Mouse (Mus musculus) CH12.LX (cell line): ENCODE measurements around the gene Twist2. TPM values are rescaled to one million over a fixed set of nuclear protein-coding genes. Genes with fewer than 3 reads are reported as not detected.

Source experiments
- DNase-seq: peaks from one replicate; pipeline ENCODE4 v3.0.0-alpha.2; 2013; ENCODE audit errors: extremely low read depth
- H3K27ac ChIP-seq: 2 replicates; pipeline ENCODE4 v1.5.1; 2012; ENCODE audit warnings: low read depth, mild to moderate bottlenecking, control low read depth, moderate library complexity; ENCODE audit not compliant: insufficient read depth
- H3K27me3 ChIP-seq: replicated peaks from 2 replicates; pipeline ENCODE3; 2012; ENCODE audit warnings: inconsistent platforms
- H3K36me3 ChIP-seq, 2 experiments: replicated peaks in 1 of 2; 2 replicates each; pipeline versions ENCODE3 to v1.6.1; 2012; ENCODE audit warnings: inconsistent platforms in 1 of 2, low read length in 1 of 2, mild to moderate bottlenecking in 1 of 2, mixed read lengths in 1 of 2, moderate library complexity in 1 of 2; ENCODE audit not compliant: control insufficient read depth in 1 of 2, insufficient read depth in 1 of 2
- H3K4me1 ChIP-seq, 2 experiments: 2 replicates each; pipeline ENCODE4 v1.6.1; 2012; ENCODE audit warnings: inconsistent platforms in 1 of 2, moderate library complexity in 1 of 2; ENCODE audit not compliant: insufficient read depth in 2 of 2, control insufficient read depth in 1 of 2
- H3K4me2 ChIP-seq: 2 replicates; pipeline ENCODE4 v1.6.1; 2012; ENCODE audit warnings: low read depth, mild to moderate bottlenecking, control low read depth; ENCODE audit not compliant: poor library complexity, insufficient read depth, severe bottlenecking
- H3K4me3 ChIP-seq, 3 experiments: fragments of 150-350 bp in 1 of 3; sonication (generic) in 1 of 3; replicated peaks in 1 of 3; 2 replicates each; pipeline versions ENCODE3 to v1.5.1; 2011 to 2012; ENCODE audit warnings: low read depth in 2 of 3, low read length in 2 of 3, mild to moderate bottlenecking in 2 of 3, moderate library complexity in 2 of 3, control low read depth in 1 of 3, improper control_type of control experiment in 1 of 3, inconsistent platforms in 1 of 3, mixed read lengths in 1 of 3; ENCODE audit not compliant: poor library complexity in 1 of 3
- H3K79me2 ChIP-seq: replicated peaks from 2 replicates; pipeline ENCODE4 v1.6.1; 2012; ENCODE audit warnings: mild to moderate bottlenecking, moderate library complexity; ENCODE audit not compliant: control insufficient read depth, poor library complexity, insufficient read depth, severe bottlenecking; ENCODE audit errors: extremely low read depth
- H3K9ac ChIP-seq: 2 replicates; pipeline ENCODE4 v1.6.1; 2012; ENCODE audit warnings: low read depth, mild to moderate bottlenecking, control low read depth, moderate library complexity; ENCODE audit not compliant: insufficient read depth
- H3K9me3 ChIP-seq: replicated peaks from 2 replicates; pipeline ENCODE3; 2012; ENCODE audit warnings: low read length, inconsistent platforms, mixed read lengths
- BHLHE40 ChIP-seq: IDR thresholded peaks from 2 replicates; pipeline ENCODE4 v1.6.1; 2011; ENCODE audit warnings: mild to moderate bottlenecking, low read depth, low read length, improper control_type of control experiment
- CHD1 ChIP-seq: IDR thresholded peaks from 2 replicates; pipeline ENCODE4 v1.6.1; 2012; ENCODE audit warnings: low read depth, low read length, improper control_type of control experiment, inconsistent platforms
- CTCF ChIP-seq, 2 experiments: IDR thresholded peaks in 1 of 2; conservative IDR thresholded peaks in 1 of 2; 2 replicates each; pipeline ENCODE4 v1.5.1; 2011 to 2012; ENCODE audit warnings: low read depth in 2 of 2, low read length in 2 of 2, improper control_type of control experiment in 1 of 2, inconsistent platforms in 1 of 2, mild to moderate bottlenecking in 1 of 2, moderate library complexity in 1 of 2
- ELF1 ChIP-seq: IDR thresholded peaks from 2 replicates; pipeline ENCODE4 v1.6.1; 2014; ENCODE audit warnings: low read depth, mild to moderate bottlenecking, inconsistent platforms, low read length, improper control_type of control experiment
- ETS1 ChIP-seq: conservative IDR thresholded peaks from 2 replicates; pipeline ENCODE4 v1.6.1; 2012; ENCODE audit warnings: low read depth, mild to moderate bottlenecking, inconsistent platforms, low read length, improper control_type of control experiment, moderate library complexity
- HCFC1 ChIP-seq: IDR thresholded peaks from 2 replicates; pipeline ENCODE4 v1.6.1; 2012; ENCODE audit warnings: low read depth, mild to moderate bottlenecking, inconsistent platforms, low read length, improper control_type of control experiment
- JUND ChIP-seq: conservative IDR thresholded peaks from 2 replicates; pipeline ENCODE4 v1.6.1; 2011; ENCODE audit warnings: low read depth, low read length, improper control_type of control experiment
- KAT2A ChIP-seq: IDR thresholded peaks from 2 replicates; pipeline ENCODE4 v1.6.1; 2012; ENCODE audit warnings: low read length, improper control_type of control experiment, inconsistent platforms; ENCODE audit not compliant: insufficient replicate concordance
- MAFK ChIP-seq: IDR thresholded peaks from 2 replicates; pipeline ENCODE4 v1.6.1; 2011; ENCODE audit warnings: low read length, improper control_type of control experiment; ENCODE audit not compliant: insufficient replicate concordance
- MAX ChIP-seq: IDR thresholded peaks from 2 replicates; pipeline ENCODE4 v1.6.1; 2011; ENCODE audit warnings: low read length, improper control_type of control experiment
- MEF2A ChIP-seq: IDR thresholded peaks from 2 replicates; pipeline ENCODE4 v1.6.1; 2014; ENCODE audit warnings: low read depth, mild to moderate bottlenecking, inconsistent platforms, low read length, improper control_type of control experiment, borderline replicate concordance
- MYC ChIP-seq: IDR thresholded peaks from 2 replicates; pipeline ENCODE4 v1.6.1; 2011; ENCODE audit warnings: low read depth, mild to moderate bottlenecking, improper control_type of control experiment, low read length
- NELFE ChIP-seq: IDR thresholded peaks from 2 replicates; pipeline ENCODE4 v1.6.1; 2011; ENCODE audit warnings: low read depth, low read length, improper control_type of control experiment
- POLR2A ChIP-seq: IDR thresholded peaks from 2 replicates; pipeline ENCODE4 v1.6.1; 2011; ENCODE audit warnings: low read depth, mild to moderate bottlenecking, improper control_type of control experiment, low read length
- POLR2AphosphoS2 ChIP-seq: IDR thresholded peaks from 2 replicates; pipeline ENCODE4 v1.6.1; 2011; ENCODE audit warnings: low read depth, low read length, improper control_type of control experiment
- RAD21 ChIP-seq: IDR thresholded peaks from 2 replicates; pipeline ENCODE4 v1.6.1; 2011; ENCODE audit warnings: low read depth, mild to moderate bottlenecking, low read length, improper control_type of control experiment, moderate library complexity
- SIN3A ChIP-seq: IDR thresholded peaks from 2 replicates; pipeline ENCODE4 v1.6.1; 2012; ENCODE audit warnings: low read length, improper control_type of control experiment, inconsistent platforms
- SMC3 ChIP-seq: IDR thresholded peaks from 2 replicates; pipeline ENCODE4 v1.6.1; 2011; ENCODE audit warnings: low read depth, low read length, improper control_type of control experiment
- USF2 ChIP-seq: conservative IDR thresholded peaks from 2 replicates; pipeline ENCODE4 v1.6.1; 2011; ENCODE audit warnings: low read depth, low read length, improper control_type of control experiment
- ZMIZ1 ChIP-seq: IDR thresholded peaks from 2 replicates; pipeline ENCODE4 v1.6.1; 2012; ENCODE audit warnings: low read depth, mild to moderate bottlenecking, inconsistent platforms, low read length, improper control_type of control experiment
- ZNF384 ChIP-seq: IDR thresholded peaks from 2 replicates; pipeline ENCODE4 v1.6.1; 2012; ENCODE audit warnings: low read depth, low read length, improper control_type of control experiment, inconsistent platforms
- dilution Hi-C: fragments of 300-500 bp; cut with MboI; formaldehyde crosslinking; loops from 2 replicates; pipeline ENCODE4 v1.14.3; 2020; ENCODE audit warnings: low sequenced_read_pairs; ENCODE audit not compliant: extremely low pct_unique_long_range_greater_than_20kb, extremely low pct_ligation_motif_present
- in situ Hi-C: fragments of 300-500 bp; cut with MboI; formaldehyde crosslinking; loops from 3 replicates; pipeline ENCODE4 v1.14.3; 2019; ENCODE audit warnings: low sequenced_read_pairs, low pct_ligation_motif_present, low pct_unique_long_range_greater_than_20kb, mixed read lengths
- polyA plus RNA-seq: library from polyadenylated mRNA; unstranded; fragments of >175 nt; gene quantifications from 2 replicates; pipeline ENCODE4 v1.2.1, GENCODE M21; 2012; ENCODE audit warnings: low read depth; ENCODE audit not compliant: insufficient read length
- total RNA-seq, 2 experiments: library from RNA; depleted of rRNA; stranded (reverse); fragments of 300-350 nt in 1 of 2; fragments of >200 nt in 1 of 2; gene quantifications; 2 replicates each; pipeline ENCODE4 v1.2.3; 2012 to 2014

The Twist2 gene
- total and polyA plus RNA-seq, 3 experiments, result not detected

- Histone ChIP-seq H3K4me1 (0 out of 4 replicates have a peak, but pooled peaks cover 0 to 2% of the 10 kb centered on the region in 2 experiments), H3K9me3 (no peaks in the 10 kb centered on the region), H3K27me3 (peaks cover 55% of the 10 kb centered on the region), H3K4me2 (no peak overlapping the region), H3K9ac (no peak overlapping the region), H3K79me2 (no peaks in the 10 kb centered on the region), H3K4me3 (no peak overlapping the region), H3K27ac (no peak overlapping the region), H3K36me3 (no peaks in the 10 kb centered on the region)
- no peak for DNase-seq
- no peak for TF ChIP-seq CTCF (conservative IDR thresholded peaks at IDR 0.05 in 1 of 2, IDR thresholded peaks at IDR 0.05 in 1 of 2; ENCODE audit: low read depth in 2 of 2, low read length in 2 of 2)
- no peak for TF ChIP-seq JUND
- TF ChIP-seq POLR2A, result no peak
- no peak for TF ChIP-seq MAFK
- TF ChIP-seq NELFE, result no peak
- no peak for TF ChIP-seq ETS1
- TF ChIP-seq MAX, result no peak
- no peak for TF ChIP-seq MEF2A
- TF ChIP-seq POLR2AphosphoS2, result no peak
- TF ChIP-seq HCFC1, result no peak
- TF ChIP-seq ZNF384, result no peak
- TF ChIP-seq SMC3, result no peak
- TF ChIP-seq BHLHE40, result no peak
- no peak for TF ChIP-seq MYC
- no peak for TF ChIP-seq RAD21
- TF ChIP-seq ZMIZ1, result no peak
- no peak for TF ChIP-seq SIN3A
- TF ChIP-seq KAT2A, result no peak
- no peak for TF ChIP-seq CHD1
- dilution Hi-C loops (no loop called here), in situ Hi-C loops (no loop called here)
Observed at GRCm38 (mm10) chr1:91825261-91825660, 24.0 kb downstream of the Twist2 start.

DNA sequence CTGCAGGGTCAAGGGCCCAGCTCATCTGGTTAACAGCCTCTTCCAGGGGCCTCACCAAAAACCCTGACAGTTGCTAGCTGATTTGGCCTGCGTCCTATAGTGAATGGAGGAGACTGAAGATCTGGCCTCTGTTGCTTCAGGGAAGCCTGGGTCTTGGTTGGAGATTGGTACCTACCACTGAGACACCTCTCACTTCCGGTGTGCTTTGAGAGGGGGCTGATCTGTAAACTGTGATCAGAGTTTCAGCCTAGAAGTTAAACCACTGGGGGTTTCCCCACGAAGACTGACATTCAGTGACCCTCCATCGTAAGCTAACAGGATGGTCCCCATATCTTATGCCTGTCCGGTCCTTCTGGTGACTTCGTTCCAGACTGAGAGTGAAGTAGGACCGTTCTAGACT is 30.7 kb downstream of the Twist2 start:
- no peak for TF ChIP-seq SIN3A
- no peak for TF ChIP-seq KAT2A
- TF ChIP-seq ELF1, result peak; percentile 23; the same call in 1 of the 2 replicates
- no peak for TF ChIP-seq SMC3
- TF ChIP-seq USF2, result no peak
- in situ Hi-C loops (no loop called here), dilution Hi-C loops (no loop called here)

More for the DNA sequence above, 30.7 kb downstream of the Twist2 start:
- Histone ChIP-seq H3K9me3 (no peaks in the 10 kb centered on the region), H3K36me3 (no peaks in the 10 kb centered on the region), H3K4me3 (no peak overlapping the region), H3K79me2 (no peaks in the 10 kb centered on the region), H3K27ac (no peak overlapping the region), H3K27me3 (peaks cover 53% of the 10 kb centered on the region), H3K9ac (no peak overlapping the region), H3K4me1 (peaks cover 6 to 7% of the 10 kb centered on the region in 2 experiments; a peak in 3 of 4 replicates), H3K4me2 (no peak overlapping the region)
- no peak for DNase-seq
